Mouse (Mus musculus) lung, postnatal 0 days (tissue): Measurements from ENCODE around the gene Hmgb3.

Experiments
- CTCF ChIP-seq: IDR thresholded peaks from 2 replicates; pipeline ENCODE4 v1.5.1; 2016; ENCODE audit warnings: antibody characterized with exemption, mild to moderate bottlenecking
- EP300 ChIP-seq: IDR thresholded peaks from 2 replicates; pipeline ENCODE4 v1.6.1; 2016; ENCODE audit warnings: antibody characterized with exemption, mild to moderate bottlenecking, control low read depth

GRCm38 (mm10) chrX:71555415-71556114 lies at the start of gene Hmgb3:
- TF ChIP-seq CTCF (no peak), EP300 (no peak)
